In the genomic region with DNA sequence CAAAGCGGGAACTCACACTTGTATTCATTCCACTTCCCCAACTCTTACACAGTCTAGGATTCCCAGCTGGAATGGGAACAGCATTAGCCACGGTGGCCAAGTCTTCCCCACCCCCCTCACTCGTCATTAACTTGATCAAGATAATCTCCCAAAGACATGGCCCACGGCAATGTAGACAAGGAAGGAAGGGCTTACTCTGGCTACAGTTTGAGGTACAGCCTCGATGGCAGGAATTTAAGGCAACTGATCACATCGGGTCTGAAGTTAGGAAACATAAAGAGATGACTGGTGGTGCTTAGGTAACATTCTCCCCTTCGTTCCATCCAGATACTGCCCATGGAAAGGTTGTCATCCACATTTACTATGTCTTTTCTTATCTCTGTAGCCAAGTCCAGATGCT, we compare ENCODE assay signal across 23 mouse cellular contexts.
"Had no signal": no experiment of that assay in that cellular context is flagged by ENCODE, and none has a peak within 500 bp of the region (broad histone marks: within the 10 kb centered on the region; RNA-seq: fewer than 3 reads in every experiment).

No protein-coding gene starts in this region.

- H3K4me3 ChIP-seq: heart, embryonic 13.5 days; heart, embryonic 15.5 days; hindbrain, embryonic 13.5 days; hindbrain, embryonic 15.5 days; limb, embryonic 13.5 days; limb, embryonic 15.5 days; liver, embryonic 12.5 days had no signal

- H3K27me3 ChIP-seq: heart, embryonic 13.5 days; heart, embryonic 15.5 days; hindbrain, embryonic 13.5 days; hindbrain, embryonic 15.5 days; limb, embryonic 15.5 days; liver, embryonic 12.5 days had no signal

- H3K9ac ChIP-seq: heart, embryonic 13.5 days; heart, embryonic 15.5 days; hindbrain, embryonic 13.5 days; hindbrain, embryonic 15.5 days; limb, embryonic 13.5 days; limb, embryonic 15.5 days; liver, embryonic 12.5 days; liver, embryonic 14.5 days had no signal

- H3K36me3 ChIP-seq: heart, embryonic 13.5 days; heart, embryonic 15.5 days; hindbrain, embryonic 13.5 days; hindbrain, embryonic 15.5 days; limb, embryonic 15.5 days; liver, embryonic 12.5 days had no signal

- H3K27ac ChIP-seq: heart, embryonic 13.5 days; heart, embryonic 15.5 days; hindbrain, embryonic 13.5 days; hindbrain, embryonic 15.5 days; hindbrain, postnatal 0 days; limb, embryonic 13.5 days; limb, embryonic 15.5 days; liver, embryonic 12.5 days; liver, embryonic 14.5 days had no signal

- ATAC-seq: hindbrain, postnatal 0 days; intestine, postnatal 0 days; liver, embryonic 12.5 days had no signal

- H3K9me3 ChIP-seq: heart, embryonic 13.5 days; heart, embryonic 15.5 days; hindbrain, embryonic 13.5 days; hindbrain, embryonic 15.5 days; limb, embryonic 13.5 days; limb, embryonic 15.5 days; liver, embryonic 12.5 days had no signal

- H3K4me1 ChIP-seq: heart, embryonic 15.5 days; hindbrain, embryonic 15.5 days; liver, embryonic 12.5 days had no signal

- DNase-seq: gastrocnemius, postnatal 14 days; gastrocnemius, postnatal 36 days; heart, adult 18-20 months; heart, postnatal 14 days; heart, postnatal 36 days; kidney, adult 18-20 months; kidney, adult 8-10 months; kidney, postnatal 14 days; kidney, postnatal 36 days; layer of hippocampus, adult 9-11 months; layer of hippocampus, postnatal 36 days; left cerebral cortex, postnatal 4 days had no signal

- H3K4me2 ChIP-seq: heart, embryonic 11.5 days; heart, embryonic 13.5 days; heart, embryonic 15.5 days; hindbrain, embryonic 13.5 days; hindbrain, embryonic 15.5 days; limb, embryonic 13.5 days; limb, embryonic 15.5 days; liver, embryonic 12.5 days had no signal
